Mouse (Mus musculus): Measurements from ENCODE around the gene Srp54a. TPM values are rescaled to one million over a fixed set of nuclear protein-coding genes. Genes with fewer than 3 reads are reported as not detected.
"Not testable (repeated sequence)": the region's sequence is repeated elsewhere in the genome, so short reads cannot be mapped to it uniquely, and the experiment has no call there.

The Srp54a gene
- polyA plus RNA-seq, 1 experiment: 28.9 TPM

- WGBS: no CpG with 5 or more reads among the region's 40 CpGs
- H3K27ac ChIP-seq (ENCODE audit: control insufficient read depth, insufficient read depth, low read depth, low read length, poor library complexity); H3K4me3 ChIP-seq (replicated peaks; ENCODE audit: control insufficient read depth, low read depth, low read length); H3K4me1 ChIP-seq (ENCODE audit: control insufficient read depth, insufficient read depth, low read length): not testable (repeated sequence)
Measured at GRCm38 (mm10) chr12:55124242-55124641, 44.2 kb downstream of the Srp54a start, which contains the start of gene Fam177a. Gene Fam177a, plus strand, starts transcription at chr12:55124469.

GRCm38 (mm10) chr12:55124731-55125130 lies 44.7 kb downstream of the Srp54a start:
- no CpG with 5 or more reads among the region's 18 CpGs for WGBS
- H3K27ac ChIP-seq (ENCODE audit: control insufficient read depth, insufficient read depth, low read depth, low read length, poor library complexity); H3K4me1 ChIP-seq (ENCODE audit: control insufficient read depth, insufficient read depth, low read length); H3K4me3 ChIP-seq (replicated peaks; ENCODE audit: control insufficient read depth, low read depth, low read length): not testable (repeated sequence)

GRCm38 (mm10) chr12:55135540-55135939 lies 55.5 kb downstream of the Srp54a start:
- H3K4me3 ChIP-seq (replicated peaks; ENCODE audit: control insufficient read depth, low read depth, low read length); H3K4me1 ChIP-seq (ENCODE audit: control insufficient read depth, insufficient read depth, low read length); H3K27ac ChIP-seq (ENCODE audit: control insufficient read depth, insufficient read depth, low read depth, low read length, poor library complexity): not testable (repeated sequence)
- WGBS: no CpG with 5 or more reads among the region's 6 CpGs

- H3K4me1 ChIP-seq (ENCODE audit: control insufficient read depth, insufficient read depth, low read length); H3K4me3 ChIP-seq (replicated peaks; ENCODE audit: control insufficient read depth, low read depth, low read length); H3K27ac ChIP-seq (ENCODE audit: control insufficient read depth, insufficient read depth, low read depth, low read length, poor library complexity): not testable (repeated sequence)
- WGBS: no CpG with 5 or more reads among the region's 6 CpGs
Measured at GRCm38 (mm10) chr12:55137859-55138258, 57.8 kb downstream of the Srp54a start.

GRCm38 (mm10) chr12:55154559-55155448 lies 74.7 kb downstream of the Srp54a start, which contains the start of gene Srp54b:
Gene Srp54b, plus strand, starts transcription at chr12:55155104.
- H3K4me1 ChIP-seq (ENCODE audit: control insufficient read depth, insufficient read depth, low read length); H3K27ac ChIP-seq (ENCODE audit: control insufficient read depth, insufficient read depth, low read depth, low read length, poor library complexity); H3K4me3 ChIP-seq (replicated peaks; ENCODE audit: control insufficient read depth, low read depth, low read length): not testable (repeated sequence)
- WGBS: no CpG with 5 or more reads among the region's 57 CpGs

- not testable (repeated sequence) for H3K4me3 ChIP-seq (replicated peaks; ENCODE audit: control insufficient read depth, low read depth, low read length); H3K4me1 ChIP-seq (ENCODE audit: control insufficient read depth, insufficient read depth, low read length); H3K27ac ChIP-seq (ENCODE audit: control insufficient read depth, insufficient read depth, low read depth, low read length, poor library complexity)
- WGBS: under 1% methylated on average over 10 of the region's 24 CpGs
Measured at GRCm38 (mm10) chr12:55155449-55155783, 75.4 kb downstream of the Srp54a start.

Other genes starting within 250 kb of the Srp54a start
- gene Cfl2, start 217.4 kb upstream of the Srp54a start, polyA plus RNA-seq (2011; ENCODE audit: insufficient read depth, insufficient read length, low replicate concordance, missing spikeins): 16.2 and 16.6 TPM in 2 replicates
- gene Gm20403, start 93.7 kb upstream of the Srp54a start, polyA plus RNA-seq (2011; ENCODE audit: insufficient read depth, insufficient read length, low replicate concordance, missing spikeins): not detected in 2 replicates
- gene Baz1a, start 65.9 kb upstream of the Srp54a start, polyA plus RNA-seq (2011; ENCODE audit: insufficient read depth, insufficient read length, low replicate concordance, missing spikeins): 34.0 and 40.3 TPM in 2 replicates
- gene 2700097O09Rik, start 152 bp upstream of the Srp54a start, polyA plus RNA-seq (2011; ENCODE audit: insufficient read depth, insufficient read length, low replicate concordance, missing spikeins): 16.7 and 23.2 TPM in 2 replicates
- gene Fam177a, start 44.2 kb downstream of the Srp54a start, polyA plus RNA-seq (2011; ENCODE audit: insufficient read depth, insufficient read length, low replicate concordance, missing spikeins): 8.0 and 12.0 TPM in 2 replicates
- 3.1 and 4.9 TPM in 2 replicates for gene Srp54b, start 74.8 kb downstream of the Srp54a start, polyA plus RNA-seq (2011; ENCODE audit: insufficient read depth, insufficient read length, low replicate concordance, missing spikeins)
- not detected in 2 replicates for gene 1700047I17Rik2, start 119.3 kb downstream of the Srp54a start, polyA plus RNA-seq (2011; ENCODE audit: insufficient read depth, insufficient read length, low replicate concordance, missing spikeins)
- gene Srp54c, start 149.9 kb downstream of the Srp54a start, polyA plus RNA-seq (2011; ENCODE audit: insufficient read depth, insufficient read length, low replicate concordance, missing spikeins): 15.9 and 20.3 TPM in 2 replicates
- 5.7 and 7.9 TPM in 2 replicates for gene 1110008L16Rik, start 219.3 kb downstream of the Srp54a start, polyA plus RNA-seq (2011; ENCODE audit: insufficient read depth, insufficient read length, low replicate concordance, missing spikeins)
- 9.0 and 11.2 TPM in 2 replicates for gene Ppp2r3c, start 222.7 kb downstream of the Srp54a start, polyA plus RNA-seq (2011; ENCODE audit: insufficient read depth, insufficient read length, low replicate concordance, missing spikeins)

Measured in bone marrow, adult 2 months (tissue).